Mouse (Mus musculus) embryonic fibroblast, embryonic 13.5 days (primary cell): ENCODE measurements around the gene Gng7.

Source experiments
- CTCF ChIP-seq: IDR thresholded peaks from 2 replicates; pipeline ENCODE4 v1.5.1; 2011; ENCODE audit warnings: mild to moderate bottlenecking, control low read depth, low read length, moderate library complexity, borderline replicate concordance; ENCODE audit not compliant: insufficient read depth
- POLR2A ChIP-seq: IDR thresholded peaks from 2 replicates; pipeline ENCODE4 v1.6.1; 2011; ENCODE audit warnings: low read depth, mild to moderate bottlenecking, control low read depth, low read length, moderate library complexity

DNA sequence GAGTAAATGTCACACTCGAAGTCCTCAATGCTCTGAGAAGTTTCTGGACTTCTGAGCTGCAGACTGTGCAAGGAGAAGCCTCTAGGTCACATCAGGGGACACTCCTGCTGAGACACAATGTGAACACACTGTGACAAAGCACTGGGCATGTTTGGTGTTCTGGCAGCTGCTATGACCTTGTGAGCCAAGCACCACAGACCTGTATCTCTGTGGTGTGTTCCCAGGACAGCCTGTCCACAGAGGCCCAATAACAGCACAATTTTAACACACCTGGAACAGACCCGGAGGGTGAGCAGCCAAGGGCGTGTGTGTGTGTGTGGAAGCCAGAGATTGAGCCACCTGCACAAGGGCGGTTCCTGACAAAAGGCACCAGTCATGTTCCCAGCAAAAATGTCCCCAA, 20.1 kb downstream of the Gng7 start:
- TF ChIP-seq POLR2A = no peak
- no peak for TF ChIP-seq CTCF
